Mouse (Mus musculus): Measurements from ENCODE around the gene Copz2.

GRCm38 (mm10) chr11:96839877-96840276 is 9.8 kb upstream of the Copz2 start:
- TF ChIP-seq POLR2A (IDR thresholded peaks at IDR 0.05; ENCODE audit: extremely low read depth, insufficient read depth, low read length) = no peak
- no peak for TF ChIP-seq CTCF (IDR thresholded peaks at IDR 0.05; ENCODE audit: low read depth, low read length)
